Mouse (Mus musculus) CH12.LX (cell line): ENCODE measurements around the gene Plgrkt. TPM values are rescaled to one million over a fixed set of nuclear protein-coding genes. Genes with fewer than 3 reads are reported as not detected.

Experiments used
- DNase-seq: peaks from one replicate; pipeline ENCODE4 v3.0.0-alpha.2; 2013; ENCODE audit errors: extremely low read depth
- H3K27ac ChIP-seq: 2 replicates; pipeline ENCODE4 v1.5.1; 2012; ENCODE audit warnings: low read depth, mild to moderate bottlenecking, control low read depth, moderate library complexity; ENCODE audit not compliant: insufficient read depth
- H3K27me3 ChIP-seq: replicated peaks from 2 replicates; pipeline ENCODE3; 2012; ENCODE audit warnings: inconsistent platforms
- H3K36me3 ChIP-seq, 2 experiments: replicated peaks in 1 of 2; 2 replicates each; pipeline versions ENCODE3 to v1.6.1; 2012; ENCODE audit warnings: inconsistent platforms in 1 of 2, low read length in 1 of 2, mild to moderate bottlenecking in 1 of 2, mixed read lengths in 1 of 2, moderate library complexity in 1 of 2; ENCODE audit not compliant: control insufficient read depth in 1 of 2, insufficient read depth in 1 of 2
- H3K4me1 ChIP-seq, 2 experiments: 2 replicates each; pipeline ENCODE4 v1.6.1; 2012; ENCODE audit warnings: inconsistent platforms in 1 of 2, moderate library complexity in 1 of 2; ENCODE audit not compliant: insufficient read depth in 2 of 2, control insufficient read depth in 1 of 2
- H3K4me2 ChIP-seq: 2 replicates; pipeline ENCODE4 v1.6.1; 2012; ENCODE audit warnings: low read depth, mild to moderate bottlenecking, control low read depth; ENCODE audit not compliant: poor library complexity, insufficient read depth, severe bottlenecking
- H3K4me3 ChIP-seq, 3 experiments: fragments of 150-350 bp in 1 of 3; sonication (generic) in 1 of 3; replicated peaks in 1 of 3; 2 replicates each; pipeline versions ENCODE3 to v1.5.1; 2011 to 2012; ENCODE audit warnings: low read depth in 2 of 3, low read length in 2 of 3, mild to moderate bottlenecking in 2 of 3, moderate library complexity in 2 of 3, control low read depth in 1 of 3, improper control_type of control experiment in 1 of 3, inconsistent platforms in 1 of 3, mixed read lengths in 1 of 3; ENCODE audit not compliant: poor library complexity in 1 of 3
- H3K79me2 ChIP-seq: replicated peaks from 2 replicates; pipeline ENCODE4 v1.6.1; 2012; ENCODE audit warnings: mild to moderate bottlenecking, moderate library complexity; ENCODE audit not compliant: control insufficient read depth, poor library complexity, insufficient read depth, severe bottlenecking; ENCODE audit errors: extremely low read depth
- H3K9ac ChIP-seq: 2 replicates; pipeline ENCODE4 v1.6.1; 2012; ENCODE audit warnings: low read depth, mild to moderate bottlenecking, control low read depth, moderate library complexity; ENCODE audit not compliant: insufficient read depth
- H3K9me3 ChIP-seq: replicated peaks from 2 replicates; pipeline ENCODE3; 2012; ENCODE audit warnings: low read length, inconsistent platforms, mixed read lengths
- BHLHE40 ChIP-seq: IDR thresholded peaks from 2 replicates; pipeline ENCODE4 v1.6.1; 2011; ENCODE audit warnings: mild to moderate bottlenecking, low read depth, low read length, improper control_type of control experiment
- CHD1 ChIP-seq: IDR thresholded peaks from 2 replicates; pipeline ENCODE4 v1.6.1; 2012; ENCODE audit warnings: low read depth, low read length, improper control_type of control experiment, inconsistent platforms
- CHD2 ChIP-seq: IDR thresholded peaks from 2 replicates; pipeline ENCODE4 v1.6.1; 2011; ENCODE audit warnings: low read length, improper control_type of control experiment
- EP300 ChIP-seq: IDR thresholded peaks from 2 replicates; pipeline ENCODE4 v1.6.1; 2011; ENCODE audit warnings: low read length, improper control_type of control experiment
- GABPA ChIP-seq: IDR thresholded peaks from 2 replicates; pipeline ENCODE4 v1.6.1; 2012; ENCODE audit warnings: low read depth, low read length, improper control_type of control experiment, inconsistent platforms; ENCODE audit not compliant: insufficient replicate concordance
- HCFC1 ChIP-seq: IDR thresholded peaks from 2 replicates; pipeline ENCODE4 v1.6.1; 2012; ENCODE audit warnings: low read depth, mild to moderate bottlenecking, inconsistent platforms, low read length, improper control_type of control experiment
- IRF4 ChIP-seq: IDR thresholded peaks from 2 replicates; pipeline ENCODE4 v1.6.1; 2014; ENCODE audit warnings: low read depth, mild to moderate bottlenecking, inconsistent platforms, low read length, improper control_type of control experiment
- JUN ChIP-seq: IDR thresholded peaks from 2 replicates; pipeline ENCODE4 v1.6.1; 2011; ENCODE audit warnings: low read depth, mild to moderate bottlenecking, low read length, improper control_type of control experiment, moderate library complexity; ENCODE audit not compliant: insufficient read depth
- KAT2A ChIP-seq: IDR thresholded peaks from 2 replicates; pipeline ENCODE4 v1.6.1; 2012; ENCODE audit warnings: low read length, improper control_type of control experiment, inconsistent platforms; ENCODE audit not compliant: insufficient replicate concordance
- MAFK ChIP-seq: IDR thresholded peaks from 2 replicates; pipeline ENCODE4 v1.6.1; 2011; ENCODE audit warnings: low read length, improper control_type of control experiment; ENCODE audit not compliant: insufficient replicate concordance
- MAX ChIP-seq: IDR thresholded peaks from 2 replicates; pipeline ENCODE4 v1.6.1; 2011; ENCODE audit warnings: low read length, improper control_type of control experiment
- MAZ ChIP-seq: IDR thresholded peaks from 2 replicates; pipeline ENCODE4 v1.6.1; 2012; ENCODE audit warnings: low read depth, mild to moderate bottlenecking, inconsistent platforms, low read length, improper control_type of control experiment, moderate library complexity
- MXI1 ChIP-seq: IDR thresholded peaks from 2 replicates; pipeline ENCODE4 v1.6.1; 2011; ENCODE audit warnings: mild to moderate bottlenecking, low read depth, low read length, improper control_type of control experiment
- NELFE ChIP-seq: IDR thresholded peaks from 2 replicates; pipeline ENCODE4 v1.6.1; 2011; ENCODE audit warnings: low read depth, low read length, improper control_type of control experiment
- NRF1 ChIP-seq: IDR thresholded peaks from 2 replicates; pipeline ENCODE4 v1.6.1; 2014; ENCODE audit warnings: low read depth, mild to moderate bottlenecking, inconsistent platforms, low read length, improper control_type of control experiment, moderate library complexity
- SMC3 ChIP-seq: IDR thresholded peaks from 2 replicates; pipeline ENCODE4 v1.6.1; 2011; ENCODE audit warnings: low read depth, low read length, improper control_type of control experiment
- TBP ChIP-seq: conservative IDR thresholded peaks from 2 replicates; pipeline ENCODE4 v1.6.1; 2011; ENCODE audit warnings: low read depth, low read length, improper control_type of control experiment
- UBTF ChIP-seq: IDR thresholded peaks from 2 replicates; pipeline ENCODE4 v1.6.1; 2012; ENCODE audit warnings: low read depth, mild to moderate bottlenecking, inconsistent platforms, low read length, improper control_type of control experiment, moderate library complexity
- ZMIZ1 ChIP-seq: IDR thresholded peaks from 2 replicates; pipeline ENCODE4 v1.6.1; 2012; ENCODE audit warnings: low read depth, mild to moderate bottlenecking, inconsistent platforms, low read length, improper control_type of control experiment
- dilution Hi-C: fragments of 300-500 bp; cut with MboI; formaldehyde crosslinking; loops from 2 replicates; pipeline ENCODE4 v1.14.3; 2020; ENCODE audit warnings: low sequenced_read_pairs; ENCODE audit not compliant: extremely low pct_unique_long_range_greater_than_20kb, extremely low pct_ligation_motif_present
- in situ Hi-C: fragments of 300-500 bp; cut with MboI; formaldehyde crosslinking; loops from 3 replicates; pipeline ENCODE4 v1.14.3; 2019; ENCODE audit warnings: low sequenced_read_pairs, low pct_ligation_motif_present, low pct_unique_long_range_greater_than_20kb, mixed read lengths
- polyA plus RNA-seq: library from polyadenylated mRNA; unstranded; fragments of >175 nt; gene quantifications from 2 replicates; pipeline ENCODE4 v1.2.1, GENCODE M21; 2012; ENCODE audit warnings: low read depth; ENCODE audit not compliant: insufficient read length
- total RNA-seq, 2 experiments: library from RNA; depleted of rRNA; stranded (reverse); fragments of 300-350 nt in 1 of 2; fragments of >200 nt in 1 of 2; gene quantifications; 2 replicates each; pipeline ENCODE4 v1.2.3; 2012 to 2014

Gene Plgrkt
- total and polyA plus RNA-seq, 3 experiments = 31.3 to 40.6 (median 33.0) TPM

DNA sequence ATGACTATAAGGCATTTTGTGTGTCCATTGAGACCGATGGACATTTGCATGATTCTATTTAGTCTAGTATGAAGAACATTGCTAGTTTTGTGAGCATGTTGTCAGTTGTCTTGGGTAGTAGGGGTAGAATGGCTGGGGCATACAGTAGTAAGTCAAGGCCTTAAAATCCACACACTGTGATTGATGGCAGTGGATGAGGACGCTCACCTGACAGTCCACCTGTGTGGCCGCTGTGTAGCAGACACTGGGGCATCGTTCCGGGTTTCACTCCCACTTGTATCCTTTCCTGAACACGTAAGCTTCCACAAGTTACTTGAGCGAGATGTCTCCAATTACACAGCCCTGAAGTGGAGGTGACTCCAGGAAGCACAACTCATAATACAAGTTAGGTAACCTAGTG lies 3.6 kb downstream of the Plgrkt start:
- Histone ChIP-seq H3K9me3 (no peaks in the 10 kb centered on the region), H3K4me2 (no peak overlapping the region), H3K9ac (no peak overlapping the region), H3K4me3 (no peak overlapping the region), H3K27me3 (no peaks in the 10 kb centered on the region), H3K79me2 (peaks cover 7% of the 10 kb centered on the region), H3K36me3 (peaks cover 6 to 29% of the 10 kb centered on the region in 2 experiments), H3K27ac (peak overlapping the region; percentile 59), H3K4me1 (peaks cover 21 to 50% of the 10 kb centered on the region in 2 experiments)
- DNase-seq = no peak
- no peak for TF ChIP-seq CHD1
- no peak for TF ChIP-seq EP300
- TF ChIP-seq NRF1 = no peak
- TF ChIP-seq NELFE = no peak
- no peak for TF ChIP-seq MAX
- TF ChIP-seq GABPA = no peak
- no peak for TF ChIP-seq HCFC1
- no peak for TF ChIP-seq IRF4
- no peak for TF ChIP-seq KAT2A
- no peak for TF ChIP-seq TBP
- no peak for TF ChIP-seq MXI1
- no peak for TF ChIP-seq MAFK
- no peak for TF ChIP-seq UBTF
- TF ChIP-seq JUN = no peak
- TF ChIP-seq ZMIZ1 = no peak
- TF ChIP-seq BHLHE40 = no peak
- TF ChIP-seq CHD2 = no peak
- no peak for TF ChIP-seq MAZ
- in situ Hi-C loops (loop anchor here (25.0 kb wide), 2 partner anchors 449 to 576 kb away; partner anchors contain the start of genes 9930021J03Rik and Ranbp6), dilution Hi-C loops (no loop called here)

GRCm38 (mm10) chr19:29362173-29362930 lies 4.8 kb downstream of the Plgrkt start:
- dilution Hi-C loops (no loop called here), in situ Hi-C loops (loop anchor here (25.0 kb wide), 2 partner anchors 450 to 575 kb away; partner anchors contain the start of genes 9930021J03Rik and Ranbp6)
- H3K27ac ChIP-seq = no peak overlapping the region
- no peaks in the 10 kb centered on the region; the same call in 1 of the 2 replicates for H3K79me2 ChIP-seq
- peak overlapping the region; percentile 51 to 56 (median 53) for H3K4me3 ChIP-seq
- no peaks in the 10 kb centered on the region for H3K27me3 ChIP-seq
- peak overlapping the region; percentile 78 for H3K4me2 ChIP-seq
- TF ChIP-seq SMC3 = no peak
- TF ChIP-seq, all 38 proteins: peak for 0
- Histone ChIP-seq H3K4me1 (peaks cover 21 to 50% of the 10 kb centered on the region in 2 experiments), H3K9me3 (no peaks in the 10 kb centered on the region), H3K9ac (peak overlapping the region; percentile 40), H3K36me3 (peaks cover 9 to 37% of the 10 kb centered on the region in 2 experiments)
- no peak for DNase-seq
